Mouse (Mus musculus): ENCODE data around the gene Cpn1. TPM values are rescaled to one million over a fixed set of nuclear protein-coding genes. Genes with fewer than 3 reads are reported as not detected.

Cpn1 gene
- polyA plus RNA-seq, 1 experiment from 2014 or later, result 0.21 TPM

- no peak overlapping the region for H3K4me3 ChIP-seq
- no peaks in the 10 kb centered on the region for H3K9me3 ChIP-seq
- H3K27ac ChIP-seq (replicated peaks), result no peak overlapping the region
- no peak for ATAC-seq (ENCODE audit: low read depth)
- no peaks in the 10 kb centered on the region for H3K36me3 ChIP-seq
- H3K4me2 ChIP-seq, result no peak overlapping the region
- WGBS, result 72% methylated on average over 21 of the region's 21 CpGs
- no peaks in the 10 kb centered on the region for H3K27me3 ChIP-seq
- H3K4me1 ChIP-seq (replicated peaks), result peaks cover 9% of the 10 kb centered on the region; the same call in 1 of the 2 replicates
- no peak overlapping the region for H3K9ac ChIP-seq
These were observed 69.6 kb downstream of the Cpn1 start for GRCm38 (mm10) chr19:43916586-43917405.

GRCm38 (mm10) chr19:43915431-43915830 is 70.9 kb downstream of the Cpn1 start:
- peaks cover 3% of the 10 kb centered on the region; the same call in 1 of the 2 replicates for H3K4me1 ChIP-seq (replicated peaks)
- no peak overlapping the region for H3K4me3 ChIP-seq
- H3K27me3 ChIP-seq, result no peaks in the 10 kb centered on the region
- no peak overlapping the region for H3K27ac ChIP-seq (replicated peaks)
- WGBS, result 79% methylated on average over 9 of the region's 9 CpGs
- H3K4me2 ChIP-seq, result no peak overlapping the region
- H3K9ac ChIP-seq, result no peak overlapping the region
- 0 out of 2 replicates have a peak, but pooled peaks cover 3% of the 10 kb centered on the region for H3K36me3 ChIP-seq
- H3K9me3 ChIP-seq, result no peaks in the 10 kb centered on the region
- no peak for ATAC-seq (ENCODE audit: low read depth)

- Histone ChIP-seq H3K4me3 (no peak overlapping the region), H3K36me3 (peaks cover 7% of the 10 kb centered on the region; the same call in 1 of the 2 replicates), H3K9me3 (no peaks in the 10 kb centered on the region), H3K27me3 (no peaks in the 10 kb centered on the region), H3K4me2 (no peak overlapping the region), H3K27ac (replicated peaks) (no peak overlapping the region), H3K9ac (no peak overlapping the region), H3K4me1 (replicated peaks) (no peaks in the 10 kb centered on the region)
- no peak for ATAC-seq (ENCODE audit: low read depth)
- 92% methylated on average over 9 of the region's 9 CpGs for WGBS
These were observed 71.4 kb downstream of the Cpn1 start for GRCm38 (mm10) chr19:43914986-43915385.

GRCm38 (mm10) chr19:43912775-43913486 is 73.4 kb downstream of the Cpn1 start:
- no peaks in the 10 kb centered on the region for H3K4me1 ChIP-seq (replicated peaks)

GRCm38 (mm10) chr19:43906492-43906891 is 79.9 kb downstream of the Cpn1 start:
- ATAC-seq (ENCODE audit: low read depth), result no peak
- 96% methylated on average over 7 of the region's 7 CpGs for whole genome bisulfite sequencing
- no peaks in the 10 kb centered on the region for H3K9me3 ChIP-seq
- no peak overlapping the region for H3K4me2 ChIP-seq
- H3K27ac ChIP-seq (replicated peaks), result no peak overlapping the region
- peaks cover 33% of the 10 kb centered on the region for H3K36me3 ChIP-seq
- no peak overlapping the region for H3K9ac ChIP-seq
- H3K27me3 ChIP-seq, result no peaks in the 10 kb centered on the region
- H3K4me3 ChIP-seq, result no peak overlapping the region
- 0 out of 2 replicates have a peak, but pooled peaks cover 8% of the 10 kb centered on the region for H3K4me1 ChIP-seq (replicated peaks)

More at GRCm38 (mm10) chr19:43912775-43913486, 73.4 kb downstream of the Cpn1 start:
- Histone ChIP-seq H3K27ac (replicated peaks) (no peak overlapping the region), H3K27me3 (no peaks in the 10 kb centered on the region), H3K9ac (no peak overlapping the region), H3K9me3 (no peaks in the 10 kb centered on the region), H3K36me3 (peaks cover 17% of the 10 kb centered on the region), H3K4me2 (no peak overlapping the region), H3K4me3 (no peak overlapping the region)
- WGBS, result 95% methylated on average over 4 of the region's 4 CpGs
- no peak for ATAC-seq (ENCODE audit: low read depth)

Other genes with a start within 250 kb of the Cpn1 start
- gene Cutc, start 233.6 kb downstream of the Cpn1 start, polyA plus RNA-seq (2015; fragmentation: Nextera tagmentation; extraction: Ambion mirVana), result 8.8 and 9.2 TPM in 2 replicates
- 12.9 and 14.7 TPM in 2 replicates for gene Cox15, start 233.6 kb downstream of the Cpn1 start, polyA plus RNA-seq (2015; fragmentation: Nextera tagmentation; extraction: Ambion mirVana)
- 0.10 and 0.17 TPM in 2 replicates for gene Abcc2, start 204.4 kb downstream of the Cpn1 start, polyA plus RNA-seq (2015; fragmentation: Nextera tagmentation; extraction: Ambion mirVana)
- gene Dnmbp, start 46.4 kb downstream of the Cpn1 start, polyA plus RNA-seq (2015; fragmentation: Nextera tagmentation; extraction: Ambion mirVana), result 9.3 and 10.3 TPM in 2 replicates
- not detected in 2 replicates for gene Cyp2c23, start 42.7 kb upstream of the Cpn1 start, polyA plus RNA-seq (2015; fragmentation: Nextera tagmentation; extraction: Ambion mirVana)
- gene Erlin1, start 83.2 kb upstream of the Cpn1 start, polyA plus RNA-seq (2015; fragmentation: Nextera tagmentation; extraction: Ambion mirVana), result 20.2 and 20.4 TPM in 2 replicates
- gene Chuk, start 120.9 kb upstream of the Cpn1 start, polyA plus RNA-seq (2015; fragmentation: Nextera tagmentation; extraction: Ambion mirVana), result 58.5 and 61.2 TPM in 2 replicates
- gene Cwf19l1, start 149.3 kb upstream of the Cpn1 start, polyA plus RNA-seq (2015; fragmentation: Nextera tagmentation; extraction: Ambion mirVana), result 29.8 and 36.7 TPM in 2 replicates
- gene Bloc1s2, start 159.9 kb upstream of the Cpn1 start, polyA plus RNA-seq (2015; fragmentation: Nextera tagmentation; extraction: Ambion mirVana), result 168 and 171 TPM in 2 replicates
- 1.8 and 2.3 TPM in 2 replicates for gene Pkd2l1, start 205.9 kb upstream of the Cpn1 start, polyA plus RNA-seq (2015; fragmentation: Nextera tagmentation; extraction: Ambion mirVana)
- gene Scd3, start 216.7 kb upstream of the Cpn1 start, polyA plus RNA-seq (2015; fragmentation: Nextera tagmentation; extraction: Ambion mirVana), result 2.7 and 2.9 TPM in 2 replicates

All from neural tube, embryonic 13.5 days (tissue).